Mouse (Mus musculus) cortical plate, adult 2 months (tissue): Measurements from ENCODE around the gene Stk40.

Experiments used
- CTCF ChIP-seq: fragments of 200-500 bp; IDR thresholded peaks from 2 replicates; pipeline ENCODE4 v1.5.1; 2011; ENCODE audit warnings: mild to moderate bottlenecking, control low read depth, low read length; ENCODE audit not compliant: insufficient read depth; ENCODE audit errors: extremely low read depth
- POLR2A ChIP-seq: fragments of 200-500 bp; IDR thresholded peaks from 2 replicates; pipeline ENCODE4 v1.6.1; 2011; ENCODE audit warnings: mild to moderate bottlenecking, low read length, control low read depth; ENCODE audit not compliant: insufficient read depth; ENCODE audit errors: extremely low read depth

- no peak for TF ChIP-seq POLR2A
- no peak for TF ChIP-seq CTCF
Observed at GRCm38 (mm10) chr4:126091873-126092272, 11.9 kb upstream of the Stk40 start.
